ENCODE assay signal across 14 mouse cellular contexts in the genomic region with DNA sequence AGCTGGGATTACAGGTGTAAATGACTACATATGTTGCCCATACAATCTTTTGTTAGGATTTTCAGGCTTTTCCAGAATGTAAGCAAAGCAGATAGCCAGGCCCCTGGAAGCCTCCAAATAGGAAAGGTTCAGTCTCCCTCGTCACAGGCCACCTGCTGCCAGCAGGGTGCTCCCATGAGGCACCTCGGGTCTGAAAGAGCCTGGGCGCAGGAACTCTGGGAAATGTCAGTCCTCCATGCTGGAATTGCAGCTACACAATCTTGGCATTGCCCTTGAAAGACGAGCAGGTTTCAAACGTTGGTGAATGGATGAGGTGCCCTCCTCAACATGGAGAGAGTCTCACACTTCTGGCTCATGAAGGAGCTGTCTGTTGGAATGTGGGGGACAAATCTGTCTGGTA. TPM values are rescaled to one million over a fixed set of nuclear protein-coding genes. Genes with fewer than 3 reads are reported as not detected.
DNase-seq lines count a peak whose midpoint lies in the region; ATAC-seq lines count a peak whose summit lies in the region.
"Had no signal": no experiment of that assay in that cellular context is flagged by ENCODE, and none has a peak within 500 bp of the region (broad histone marks: within the 10 kb centered on the region; RNA-seq: fewer than 3 reads in every experiment).

No protein-coding gene starts in this region.

- H3K4me3 ChIP-seq in kidney, embryonic 14.5 days (ENCODE audit: low read length) = no peak overlapping the region
- no peak overlapping the region for H3K4me3 ChIP-seq in hindbrain, embryonic 12.5 days
- H3K4me3 ChIP-seq: heart, embryonic 15.5 days; liver, embryonic 15.5 days had no signal

- no peak overlapping the region for H3K9ac ChIP-seq in kidney, embryonic 14.5 days (ENCODE audit: low read depth, low read length)
- no peak overlapping the region for H3K9ac ChIP-seq in hindbrain, embryonic 12.5 days
- H3K9ac ChIP-seq: heart, embryonic 15.5 days; liver, embryonic 15.5 days had no signal

- peaks cover 27% of the 10 kb centered on the region for H3K36me3 ChIP-seq in kidney, embryonic 14.5 days (ENCODE audit: control insufficient read depth, insufficient read depth, low read length)
- peaks cover 35% of the 10 kb centered on the region for H3K36me3 ChIP-seq in hindbrain, embryonic 12.5 days

- DNase-seq in adrenal gland, postnatal 14 days = peak; percentile 67
- DNase-seq in adrenal gland, postnatal 4 days (ENCODE audit: low spot score in 2 of 2) = no peak
- DNase-seq in kidney, adult 8-10 months = peak; percentile 37 to 60
- peak; percentile 32 for DNase-seq in ovary, postnatal 36 days (ENCODE audit: low spot score)
- DNase-seq in ovary, postnatal 10 days (ENCODE audit: low spot score) = no peak
- DNase-seq in retina, embryonic 14.5 days (ENCODE audit: low spot score) = no peak
- DNase-seq: thymus, postnatal 14 days had no signal

- H3K9me3 ChIP-seq in kidney, embryonic 14.5 days (ENCODE audit: control insufficient read depth, low read length) = no peaks in the 10 kb centered on the region
- H3K9me3 ChIP-seq in hindbrain, embryonic 12.5 days (replicated peaks) = peaks cover 3% of the 10 kb centered on the region; the same call in 1 of the 2 replicates
- H3K9me3 ChIP-seq: heart, embryonic 15.5 days; liver, embryonic 15.5 days had no signal

- no peak overlapping the region for H3K4me2 ChIP-seq in kidney, embryonic 14.5 days (replicated peaks; ENCODE audit: low read depth, low read length)
- no peak overlapping the region for H3K4me2 ChIP-seq in hindbrain, embryonic 12.5 days (replicated peaks)
- H3K4me2 ChIP-seq: heart, embryonic 15.5 days; liver, embryonic 15.5 days had no signal

- 51% methylated on average over 5 of the region's 5 CpGs for WGBS in kidney, embryonic 14.5 days
- whole genome bisulfite sequencing in hindbrain, embryonic 12.5 days = 48% methylated on average over 5 of the region's 5 CpGs

- H3K27ac ChIP-seq in kidney, embryonic 14.5 days (ENCODE audit: low read depth, low read length) = no peak overlapping the region
- H3K27ac ChIP-seq in hindbrain, embryonic 12.5 days = no peak overlapping the region
- H3K27ac ChIP-seq: heart, embryonic 15.5 days; liver, embryonic 15.5 days had no signal

- no peaks in the 10 kb centered on the region; the same call in 1 of the 2 replicates for H3K27me3 ChIP-seq in kidney, embryonic 14.5 days (ENCODE audit: control insufficient read depth, insufficient read depth, low read length)
- peaks cover 12% of the 10 kb centered on the region for H3K27me3 ChIP-seq in hindbrain, embryonic 12.5 days
- H3K27me3 ChIP-seq: heart, embryonic 15.5 days; liver, embryonic 15.5 days had no signal

- no peak for ATAC-seq in kidney, embryonic 14.5 days (ENCODE audit: low FRiP score, low TSS enrichment)
- ATAC-seq in hindbrain, embryonic 12.5 days (ENCODE audit: low FRiP score) = no peak

- H3K4me1 ChIP-seq in kidney, embryonic 14.5 days (ENCODE audit: control insufficient read depth, insufficient read depth, low read length) = peaks cover 15% of the 10 kb centered on the region
- H3K4me1 ChIP-seq in hindbrain, embryonic 12.5 days = peaks cover 22% of the 10 kb centered on the region

RNA-seq across cellular contexts. Expression of a gene that starts 7.7 kb away (rescaled TPM):
- 18.9 and 20.4 TPM in 2 replicates for total RNA-seq in adrenal gland, postnatal 14 days (2021)
- 10 to 100 TPM; 24.9 to 25.7 TPM for total RNA-seq in adrenal gland, postnatal 4 days (2021)
- polyA plus RNA-seq in kidney, embryonic 14.5 days (2014; fragmentation: Nextera tagmentation; extraction: Ambion mirVana) = 5.0 and 9.5 TPM in 2 replicates
- 29.0 and 34.1 TPM in 2 replicates for polyA plus RNA-seq in hindbrain, embryonic 12.5 days (2016; fragmentation: Nextera tagmentation; extraction: Ambion mirVana)

RNA-seq across cellular contexts. Expression of a gene that starts 7.8 kb away (rescaled TPM):
- not detected in 2 replicates for total RNA-seq in adrenal gland, postnatal 14 days (2021)
- total RNA-seq in adrenal gland, postnatal 4 days (2021) = not detected
- 0.43 TPM in 1 of 2 replicates, not detected in the other for polyA plus RNA-seq in kidney, embryonic 14.5 days (2014; fragmentation: Nextera tagmentation; extraction: Ambion mirVana)
- polyA plus RNA-seq in hindbrain, embryonic 12.5 days (2016; fragmentation: Nextera tagmentation; extraction: Ambion mirVana) = not detected in 2 replicates
- total RNA-seq: common myeloid progenitor, adult 5-6 weeks; gastrocnemius, adult 18-20 months; layer of hippocampus, adult 18-20 months had no signal
- polyA plus RNA-seq: heart, embryonic 15.5 days; liver, embryonic 15.5 days had no signal

RNA-seq across cellular contexts. Expression of a gene that starts 7.9 kb away (rescaled TPM):
- 38.5 and 47.0 TPM in 2 replicates for total RNA-seq in adrenal gland, postnatal 14 days (2021)
- total RNA-seq in adrenal gland, postnatal 4 days (2021) = 10 to 100 TPM; 56.8 to 64.4 TPM
- polyA plus RNA-seq in kidney, embryonic 14.5 days (2014; fragmentation: Nextera tagmentation; extraction: Ambion mirVana) = 109 and 136 TPM in 2 replicates
- 75.9 and 87.9 TPM in 2 replicates for polyA plus RNA-seq in hindbrain, embryonic 12.5 days (2016; fragmentation: Nextera tagmentation; extraction: Ambion mirVana)

RNA-seq across cellular contexts. Expression of a gene that starts 25.9 kb away (rescaled TPM):
- total RNA-seq in adrenal gland, postnatal 14 days (2021) = not detected in 2 replicates
- total RNA-seq in adrenal gland, postnatal 4 days (2021) = not detected
- polyA plus RNA-seq in kidney, embryonic 14.5 days (2014; fragmentation: Nextera tagmentation; extraction: Ambion mirVana) = 0.17 and 0.61 TPM in 2 replicates
- 1.9 TPM in 2 replicates for polyA plus RNA-seq in hindbrain, embryonic 12.5 days (2016; fragmentation: Nextera tagmentation; extraction: Ambion mirVana)
- total RNA-seq: common myeloid progenitor, adult 5-6 weeks; gastrocnemius, adult 18-20 months; layer of hippocampus, adult 18-20 months had no signal
- polyA plus RNA-seq: liver, embryonic 15.5 days had no signal

RNA-seq across cellular contexts. Expression of a gene that starts 31.3 kb away (rescaled TPM):
- total RNA-seq in adrenal gland, postnatal 14 days (2021) = 6.1 and 7.5 TPM in 2 replicates
- 10 to 100 TPM; 11.1 to 16.2 TPM for total RNA-seq in adrenal gland, postnatal 4 days (2021)
- polyA plus RNA-seq in kidney, embryonic 14.5 days (2014; fragmentation: Nextera tagmentation; extraction: Ambion mirVana) = 54.5 and 70.3 TPM in 2 replicates
- 155 and 160 TPM in 2 replicates for polyA plus RNA-seq in hindbrain, embryonic 12.5 days (2016; fragmentation: Nextera tagmentation; extraction: Ambion mirVana)

Comparison
In these comparisons a context has a peak if more than half of its experiments do, and no peak if none do; other contexts are left out.
1. DNase-seq: peak in adrenal gland, postnatal 14 days (single experiment), kidney, adult 8-10 months (2 of 2) and ovary, postnatal 36 days (single experiment); none in adrenal gland, postnatal 4 days (0 of 2), ovary, postnatal 10 days (single experiment) and retina, embryonic 14.5 days (single experiment).